Mouse (Mus musculus): ENCODE measurements around the gene Olfr1098. TPM values are rescaled to one million over a fixed set of nuclear protein-coding genes. Genes with fewer than 3 reads are reported as not detected.

Gene Olfr1098
- not detected in 2 replicates for polyA plus RNA-seq (2015; fragmentation: Nextera tagmentation; extraction: Ambion mirVana)

- H3K9ac ChIP-seq (replicated peaks; ENCODE audit: low read depth, low read length), result no peak within 1 kb of the TSS
- H3K9me3 ChIP-seq (ENCODE audit: control insufficient read depth, low read length), result no peaks in the 10 kb centered on the region
- no peak within 1 kb of the TSS for H3K27ac ChIP-seq (ENCODE audit: low read length)
- no peaks in the 10 kb centered on the region for H3K4me1 ChIP-seq (replicated peaks; ENCODE audit: control insufficient read depth, insufficient read depth, low read length)
- WGBS, result 92% methylated on average over 1 of the region's 1 CpGs
- no peak for ATAC-seq
- no peak within 1 kb of the TSS for H3K4me3 ChIP-seq (replicated peaks; ENCODE audit: low read length)
- H3K36me3 ChIP-seq (ENCODE audit: control insufficient read depth, insufficient read depth), result no peaks in the 10 kb centered on the region
- H3K4me2 ChIP-seq (ENCODE audit: low read length), result no peak within 1 kb of the TSS
- no peaks in the 10 kb centered on the region for H3K27me3 ChIP-seq (replicated peaks; ENCODE audit: control insufficient read depth, insufficient read depth, low read length)
These were observed at the start of gene Olfr1098 for GRCm38 (mm10) chr2:86924445-86924844. TSS of gene Olfr1098 (minus strand) at chr2:86924545.

GRCm38 (mm10) chr2:86960593-86960992 lies 36.2 kb upstream of the Olfr1098 start, which contains the start of gene Olfr1099:
TSS of gene Olfr1099 (minus strand) at chr2:86960693.
- no peak for ATAC-seq
- Histone ChIP-seq H3K9me3 (ENCODE audit: control insufficient read depth, low read length) (no peaks in the 10 kb centered on the region), H3K4me3 (replicated peaks; ENCODE audit: low read length) (no peak within 1 kb of the TSS), H3K27ac (ENCODE audit: low read length) (no peak within 1 kb of the TSS), H3K4me1 (replicated peaks; ENCODE audit: control insufficient read depth, insufficient read depth, low read length) (no peaks in the 10 kb centered on the region), H3K4me2 (ENCODE audit: low read length) (no peak within 1 kb of the TSS), H3K9ac (replicated peaks; ENCODE audit: low read depth, low read length) (no peak within 1 kb of the TSS), H3K27me3 (replicated peaks; ENCODE audit: control insufficient read depth, insufficient read depth, low read length) (no peaks in the 10 kb centered on the region), H3K36me3 (ENCODE audit: control insufficient read depth, insufficient read depth) (no peaks in the 10 kb centered on the region)
- 67% methylated on average over 1 of the region's 1 CpGs for WGBS

GRCm38 (mm10) chr2:86926557-86926956 lies 2.2 kb upstream of the Olfr1098 start:
- Histone ChIP-seq H3K4me1 (replicated peaks; ENCODE audit: control insufficient read depth, insufficient read depth, low read length) (no peaks in the 10 kb centered on the region), H3K27me3 (replicated peaks; ENCODE audit: control insufficient read depth, insufficient read depth, low read length) (no peaks in the 10 kb centered on the region), H3K4me2 (ENCODE audit: low read length) (no peak overlapping the region), H3K27ac (ENCODE audit: low read length) (no peak overlapping the region), H3K9me3 (ENCODE audit: control insufficient read depth, low read length) (no peaks in the 10 kb centered on the region), H3K4me3 (replicated peaks; ENCODE audit: low read length) (no peak overlapping the region), H3K36me3 (ENCODE audit: control insufficient read depth, insufficient read depth) (no peaks in the 10 kb centered on the region), H3K9ac (replicated peaks; ENCODE audit: low read depth, low read length) (no peak overlapping the region)
- ATAC-seq, result no peak

GRCm38 (mm10) chr2:86905647-86906046 lies 18.7 kb downstream of the Olfr1098 start:
- Histone ChIP-seq H3K9me3 (ENCODE audit: control insufficient read depth, low read length) (no peaks in the 10 kb centered on the region), H3K27me3 (replicated peaks; ENCODE audit: control insufficient read depth, insufficient read depth, low read length) (no peaks in the 10 kb centered on the region), H3K4me3 (replicated peaks; ENCODE audit: low read length) (no peak overlapping the region), H3K4me1 (replicated peaks; ENCODE audit: control insufficient read depth, insufficient read depth, low read length) (no peaks in the 10 kb centered on the region), H3K9ac (replicated peaks; ENCODE audit: low read depth, low read length) (no peak overlapping the region), H3K27ac (ENCODE audit: low read length) (no peak overlapping the region), H3K4me2 (ENCODE audit: low read length) (no peak overlapping the region), H3K36me3 (ENCODE audit: control insufficient read depth, insufficient read depth) (no peaks in the 10 kb centered on the region)
- ATAC-seq, result no peak
- 88% methylated on average over 2 of the region's 2 CpGs for WGBS

- Histone ChIP-seq H3K4me1 (replicated peaks; ENCODE audit: control insufficient read depth, insufficient read depth, low read length) (no peaks in the 10 kb centered on the region), H3K27me3 (replicated peaks; ENCODE audit: control insufficient read depth, insufficient read depth, low read length) (no peaks in the 10 kb centered on the region), H3K9me3 (ENCODE audit: control insufficient read depth, low read length) (no peaks in the 10 kb centered on the region), H3K27ac (ENCODE audit: low read length) (no peak within 1 kb of the TSS), H3K9ac (replicated peaks; ENCODE audit: low read depth, low read length) (no peak within 1 kb of the TSS), H3K4me2 (ENCODE audit: low read length) (no peak within 1 kb of the TSS), H3K36me3 (ENCODE audit: control insufficient read depth, insufficient read depth) (no peaks in the 10 kb centered on the region), H3K4me3 (replicated peaks; ENCODE audit: low read length) (no peak within 1 kb of the TSS)
- WGBS, result 92% methylated on average over 1 of the region's 1 CpGs
- ATAC-seq, result no peak
These were observed 32.2 kb downstream of the Olfr1098 start, which contains the start of gene Olfr1097 for GRCm38 (mm10) chr2:86892116-86892515. TSS of gene Olfr1097 (minus strand) at chr2:86892216.

- H3K27me3 ChIP-seq (replicated peaks; ENCODE audit: control insufficient read depth, insufficient read depth, low read length), result no peaks in the 10 kb centered on the region
- no peaks in the 10 kb centered on the region for H3K36me3 ChIP-seq (ENCODE audit: control insufficient read depth, insufficient read depth)
- 67% methylated on average over 1 of the region's 1 CpGs for WGBS
- H3K9me3 ChIP-seq (ENCODE audit: control insufficient read depth, low read length), result no peaks in the 10 kb centered on the region
- H3K4me3 ChIP-seq (replicated peaks; ENCODE audit: low read length), result no peak within 1 kb of the TSS
- H3K27ac ChIP-seq (ENCODE audit: low read length), result no peak within 1 kb of the TSS
- ATAC-seq, result no peak
- no peak within 1 kb of the TSS for H3K9ac ChIP-seq (replicated peaks; ENCODE audit: low read depth, low read length)
- no peaks in the 10 kb centered on the region for H3K4me1 ChIP-seq (replicated peaks; ENCODE audit: control insufficient read depth, insufficient read depth, low read length)
- no peak within 1 kb of the TSS for H3K4me2 ChIP-seq (ENCODE audit: low read length)
These were observed 49.6 kb downstream of the Olfr1098 start, which contains the start of gene Gm13723 for GRCm38 (mm10) chr2:86874702-86875101. TSS of gene Gm13723 (minus strand) at chr2:86874802.

Other genes with a start within 250 kb of the Olfr1098 start
- not detected in 2 replicates for gene Olfr1086, start 244.5 kb downstream of the Olfr1098 start, polyA plus RNA-seq (2015; fragmentation: Nextera tagmentation; extraction: Ambion mirVana)
- not detected in 2 replicates for gene Olfr1087, start 226.2 kb downstream of the Olfr1098 start, polyA plus RNA-seq (2015; fragmentation: Nextera tagmentation; extraction: Ambion mirVana)
- gene Olfr1089, start 190.8 kb downstream of the Olfr1098 start, polyA plus RNA-seq (2015; fragmentation: Nextera tagmentation; extraction: Ambion mirVana), result not detected in 2 replicates
- not detected in 2 replicates for gene Olfr1090, start 165.6 kb downstream of the Olfr1098 start, polyA plus RNA-seq (2015; fragmentation: Nextera tagmentation; extraction: Ambion mirVana)
- gene Olfr1093, start 142.1 kb downstream of the Olfr1098 start, polyA plus RNA-seq (2015; fragmentation: Nextera tagmentation; extraction: Ambion mirVana), result not detected in 2 replicates
- gene Olfr141, start 114.5 kb downstream of the Olfr1098 start, polyA plus RNA-seq (2015; fragmentation: Nextera tagmentation; extraction: Ambion mirVana), result not detected in 2 replicates
- not detected in 2 replicates for gene Olfr1094, start 99.9 kb downstream of the Olfr1098 start, polyA plus RNA-seq (2015; fragmentation: Nextera tagmentation; extraction: Ambion mirVana)
- not detected in 2 replicates for gene Olfr1095, start 72.8 kb downstream of the Olfr1098 start, polyA plus RNA-seq (2015; fragmentation: Nextera tagmentation; extraction: Ambion mirVana)
- not detected in 2 replicates for gene Gm13723, start 49.7 kb downstream of the Olfr1098 start, polyA plus RNA-seq (2015; fragmentation: Nextera tagmentation; extraction: Ambion mirVana)
- gene Olfr1097, start 32.3 kb downstream of the Olfr1098 start, polyA plus RNA-seq (2015; fragmentation: Nextera tagmentation; extraction: Ambion mirVana), result not detected in 2 replicates
- gene Olfr1099, start 36.1 kb upstream of the Olfr1098 start, polyA plus RNA-seq (2015; fragmentation: Nextera tagmentation; extraction: Ambion mirVana), result not detected in 2 replicates
- gene Olfr1100, start 55.4 kb upstream of the Olfr1098 start, polyA plus RNA-seq (2015; fragmentation: Nextera tagmentation; extraction: Ambion mirVana), result not detected in 2 replicates
- gene Olfr1101, start 66.7 kb upstream of the Olfr1098 start, polyA plus RNA-seq (2015; fragmentation: Nextera tagmentation; extraction: Ambion mirVana), result not detected in 2 replicates
- gene Olfr1102, start 73.9 kb upstream of the Olfr1098 start, polyA plus RNA-seq (2015; fragmentation: Nextera tagmentation; extraction: Ambion mirVana), result not detected in 2 replicates
- not detected in 2 replicates for gene Olfr1104, start 102.5 kb upstream of the Olfr1098 start, polyA plus RNA-seq (2015; fragmentation: Nextera tagmentation; extraction: Ambion mirVana)
- gene Olfr1105, start 112.0 kb upstream of the Olfr1098 start, polyA plus RNA-seq (2015; fragmentation: Nextera tagmentation; extraction: Ambion mirVana), result not detected in 2 replicates
- gene Olfr1106, start 127.7 kb upstream of the Olfr1098 start, polyA plus RNA-seq (2015; fragmentation: Nextera tagmentation; extraction: Ambion mirVana), result not detected in 2 replicates
- gene Olfr1107, start 151.3 kb upstream of the Olfr1098 start, polyA plus RNA-seq (2015; fragmentation: Nextera tagmentation; extraction: Ambion mirVana), result not detected in 2 replicates
- not detected in 2 replicates for gene Olfr1109, start 171.5 kb upstream of the Olfr1098 start, polyA plus RNA-seq (2015; fragmentation: Nextera tagmentation; extraction: Ambion mirVana)
- gene Olfr259, start 190.0 kb upstream of the Olfr1098 start, polyA plus RNA-seq (2015; fragmentation: Nextera tagmentation; extraction: Ambion mirVana), result not detected in 2 replicates
- not detected in 2 replicates for gene Olfr1110, start 215.8 kb upstream of the Olfr1098 start, polyA plus RNA-seq (2015; fragmentation: Nextera tagmentation; extraction: Ambion mirVana)
- not detected in 2 replicates for gene Olfr1111, start 228.1 kb upstream of the Olfr1098 start, polyA plus RNA-seq (2015; fragmentation: Nextera tagmentation; extraction: Ambion mirVana)

Measured in forebrain, embryonic 16.5 days (tissue).